Mouse (Mus musculus) myocyte (in vitro differentiated cells): Measurements from ENCODE around the gene Ablim2. TPM values are rescaled to one million over a fixed set of nuclear protein-coding genes. Genes with fewer than 3 reads are reported as not detected.

Experiments used
- H3K27me3 ChIP-seq: one replicate; pipeline ENCODE4 v1.6.1; 2011; ENCODE audit not compliant: control insufficient read depth, insufficient read depth, insufficient read length
- H3K36me3 ChIP-seq: one replicate; pipeline ENCODE4 v1.6.1; 2011; ENCODE audit not compliant: control insufficient read depth, insufficient read depth
- H3K4me2 ChIP-seq: one replicate; pipeline ENCODE4 v1.6.1; 2011; ENCODE audit warnings: low read depth, control low read depth
- H3K4me3 ChIP-seq: one replicate; pipeline ENCODE4 v1.5.1; 2011; ENCODE audit warnings: mild to moderate bottlenecking, control low read depth, moderate library complexity
- H3K79me2 ChIP-seq: one replicate; pipeline ENCODE4 v1.6.1; 2011; ENCODE audit not compliant: control insufficient read depth, insufficient read depth
- H3ac ChIP-seq: one replicate; pipeline ENCODE4 v1.6.1; 2011; ENCODE audit not compliant: control insufficient read depth, insufficient read length
- CEBPB ChIP-seq: IDR thresholded peaks from 2 replicates; pipeline ENCODE4 v1.6.1; 2011; ENCODE audit warnings: mild to moderate bottlenecking, moderate library complexity; ENCODE audit not compliant: poor library complexity, insufficient read depth, severe bottlenecking
- E2F4 ChIP-seq: IDR thresholded peaks from one replicate; pipeline ENCODE4 v1.6.1; 2011; ENCODE audit warnings: mild to moderate bottlenecking, control low read depth, moderate library complexity; ENCODE audit not compliant: insufficient read depth
- MAX ChIP-seq: IDR thresholded peaks from one replicate; pipeline ENCODE4 v1.6.1; 2011; ENCODE audit warnings: low read depth, mild to moderate bottlenecking, control low read depth
- MYOD1 ChIP-seq, 3 experiments: IDR thresholded peaks; one replicate each; pipeline ENCODE4 v1.6.1; 2011; ENCODE audit warnings: control low read depth in 2 of 3, low read depth in 2 of 3, mild to moderate bottlenecking in 2 of 3, moderate library complexity in 1 of 3; ENCODE audit not compliant: insufficient read length in 2 of 3, control insufficient read depth in 1 of 3
- MYOG ChIP-seq, 3 experiments: IDR thresholded peaks; one replicate each; pipeline ENCODE4 v1.6.1; 2011; ENCODE audit warnings: control low read depth in 2 of 3, low read depth in 2 of 3, mild to moderate bottlenecking in 2 of 3; ENCODE audit not compliant: insufficient read length in 2 of 3, control insufficient read depth in 1 of 3, insufficient read depth in 1 of 3
- POLR2A ChIP-seq: IDR thresholded peaks from one replicate; pipeline ENCODE4 v1.6.1; 2011; ENCODE audit warnings: low read depth, mild to moderate bottlenecking, control low read depth, moderate library complexity; ENCODE audit not compliant: insufficient read length
- POLR2AphosphoS2 ChIP-seq: IDR thresholded peaks from one replicate; pipeline ENCODE4 v1.6.1; 2011; ENCODE audit warnings: low read depth, control low read depth; ENCODE audit not compliant: insufficient read length
- REST ChIP-seq: IDR thresholded peaks from one replicate; pipeline ENCODE4 v1.6.1; 2011; ENCODE audit warnings: mild to moderate bottlenecking, control low read depth, moderate library complexity; ENCODE audit not compliant: insufficient read depth, insufficient read length
- SRF ChIP-seq: IDR thresholded peaks from one replicate; pipeline ENCODE4 v1.6.1; 2011; ENCODE audit warnings: low read depth; ENCODE audit not compliant: control insufficient read depth, insufficient read length
- TCF12 ChIP-seq: IDR thresholded peaks from one replicate; pipeline ENCODE4 v1.6.1; 2011; ENCODE audit warnings: mild to moderate bottlenecking, control low read depth; ENCODE audit not compliant: poor library complexity, insufficient read depth, severe bottlenecking
- TCF3 ChIP-seq: IDR thresholded peaks from one replicate; pipeline ENCODE4 v1.6.1; 2011; ENCODE audit warnings: low read depth, control low read depth; ENCODE audit not compliant: insufficient read length
- USF1 ChIP-seq: IDR thresholded peaks from one replicate; pipeline ENCODE4 v1.6.1; 2011; ENCODE audit warnings: low read depth, mild to moderate bottlenecking, control low read depth, moderate library complexity
- polyA plus RNA-seq: library from polyadenylated mRNA; unstranded; fragments of >200 nt; fragmentation: generic; extraction: Trizol; gene quantifications from one replicate; pipeline ENCODE4 v1.2.1, GENCODE M21; 2012; ENCODE audit warnings: missing spikeins

Ablim2 gene
- polyA plus RNA-seq, 1 experiment: 11.9 TPM

DNA sequence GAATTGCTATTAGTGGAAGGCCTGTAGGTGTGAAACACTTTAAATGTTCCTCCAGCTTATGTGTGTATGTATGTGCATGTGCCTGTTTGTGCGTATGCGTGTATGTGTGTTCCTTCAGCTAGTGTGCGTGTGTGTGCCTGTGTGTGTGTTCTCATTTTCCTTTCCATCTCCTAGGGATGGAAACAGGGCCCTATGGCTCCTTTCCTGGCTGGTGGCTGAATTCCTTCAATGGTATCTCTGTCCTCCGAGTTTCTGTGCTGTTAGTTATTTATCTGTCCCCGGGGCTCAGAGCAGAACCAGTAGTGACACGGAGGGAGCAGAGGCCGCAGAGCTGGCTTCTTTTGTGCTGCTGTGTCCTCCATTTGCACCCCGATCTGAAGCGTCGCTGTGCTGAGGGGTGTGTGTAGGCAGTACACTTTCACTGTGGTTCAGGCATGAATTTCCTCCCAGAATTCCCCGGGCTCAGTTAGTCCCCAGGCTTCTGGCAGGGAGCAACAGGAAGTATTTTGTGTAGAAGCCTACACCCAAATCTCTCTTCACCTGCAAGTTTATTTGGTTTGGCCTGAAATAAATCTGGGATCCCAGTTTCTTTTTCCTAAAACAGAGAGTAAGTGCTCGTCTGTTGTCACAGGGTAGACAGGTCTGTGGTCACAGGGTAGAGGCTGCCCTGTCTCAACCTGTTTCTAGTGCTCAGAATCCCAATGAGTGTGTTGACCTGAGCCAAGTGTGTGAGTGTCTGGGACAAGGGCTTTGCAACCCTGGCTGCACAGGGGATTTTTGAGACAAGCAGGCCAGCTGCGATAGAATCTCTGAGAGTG is 151.2 kb downstream of the Ablim2 start:
- no peak for TF ChIP-seq E2F4
- TF ChIP-seq TCF3: no peak
- no peak for TF ChIP-seq REST
- TF ChIP-seq SRF: no peak
- TF ChIP-seq TCF12: no peak
- no peak for TF ChIP-seq MAX
- no peak for TF ChIP-seq USF1
- TF ChIP-seq MYOG (IDR thresholded peaks at IDR 0.05; ENCODE audit: control insufficient read depth in 1 of 3, insufficient read depth in 1 of 3, insufficient read length in 2 of 3, low read depth in 2 of 3): no peak
- Histone ChIP-seq H3ac (no peak overlapping the region), H3K27me3 (no peaks in the 10 kb centered on the region), H3K36me3 (no peaks in the 10 kb centered on the region), H3K4me2 (peak overlapping the region; percentile 83), H3K79me2 (peaks cover 91% of the 10 kb centered on the region), H3K4me3 (no peak overlapping the region)

DNA sequence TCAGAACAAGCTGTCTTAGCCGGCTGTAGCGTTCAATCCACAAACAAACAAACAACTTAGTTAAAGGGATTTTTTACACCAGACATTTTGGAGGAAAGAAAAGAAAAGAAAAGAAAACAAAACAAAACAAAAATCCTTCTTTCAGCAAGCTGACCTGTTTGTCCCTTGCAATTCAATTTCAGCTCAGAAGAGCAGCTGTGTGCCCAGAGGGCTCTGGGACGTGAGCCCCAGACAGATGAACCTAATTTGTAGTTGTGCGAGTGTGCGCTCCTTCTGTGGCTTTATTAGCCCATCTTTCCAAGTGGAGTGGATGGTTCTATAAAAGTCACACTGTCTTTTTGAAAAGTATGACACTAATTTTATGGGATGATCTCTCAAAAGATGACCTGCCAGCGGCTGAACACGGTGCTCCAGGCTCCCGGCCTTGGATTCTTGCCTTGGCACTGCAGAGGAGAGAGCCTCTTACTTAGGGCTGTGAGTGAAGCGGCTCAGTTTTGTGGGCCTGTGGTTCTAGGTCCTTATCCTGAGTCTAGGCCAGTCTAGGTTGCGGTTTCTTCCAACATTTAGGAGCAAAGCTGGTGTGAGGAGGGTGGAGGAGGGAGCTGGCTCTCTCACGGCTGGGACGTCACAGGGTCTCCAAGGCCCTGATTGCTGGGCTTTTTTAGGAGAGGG is 158.1 kb downstream of the Ablim2 start:
- Histone ChIP-seq H3K4me3 (no peak overlapping the region), H3K27me3 (no peaks in the 10 kb centered on the region), H3ac (no peak overlapping the region), H3K4me2 (no peak overlapping the region), H3K79me2 (peaks cover 97% of the 10 kb centered on the region), H3K36me3 (no peaks in the 10 kb centered on the region)
- TF ChIP-seq REST (no peak), TCF12 (no peak), MAX (no peak), USF1 (no peak), E2F4 (no peak), MYOG (IDR thresholded peaks at IDR 0.05; ENCODE audit: control insufficient read depth in 1 of 3, insufficient read depth in 1 of 3, insufficient read length in 2 of 3, low read depth in 2 of 3) (no peak), CEBPB (no peak), POLR2A (no peak), TCF3 (no peak), SRF (no peak), POLR2AphosphoS2 (no peak)

DNA sequence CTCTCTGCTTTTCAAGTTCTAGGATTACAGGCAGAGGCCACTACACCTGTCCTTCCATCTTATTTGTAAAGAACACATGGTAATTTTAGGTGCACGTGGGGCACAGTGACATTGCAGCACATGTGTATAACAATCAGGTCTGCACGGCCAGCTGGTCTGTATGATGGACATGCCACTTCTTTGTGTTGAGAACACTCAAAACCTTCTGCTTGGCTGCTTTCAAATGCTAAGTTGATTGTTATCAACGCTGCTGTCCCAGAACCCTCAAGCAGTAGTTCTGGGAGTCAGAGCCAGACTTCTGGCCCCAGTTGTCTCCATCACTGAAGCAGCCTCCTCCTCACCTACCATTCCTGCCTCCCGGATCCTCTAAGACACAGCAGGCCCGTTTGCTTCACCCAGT is 159.0 kb downstream of the Ablim2 start:
- Histone ChIP-seq H3K36me3 (no peaks in the 10 kb centered on the region), H3K27me3 (no peaks in the 10 kb centered on the region), H3ac (no peak overlapping the region), H3K4me3 (no peak overlapping the region), H3K4me2 (no peak overlapping the region), H3K79me2 (peaks cover 96% of the 10 kb centered on the region)
- TF ChIP-seq USF1 (no peak), MYOD1 (IDR thresholded peaks at IDR 0.05; ENCODE audit: control insufficient read depth in 1 of 3, insufficient read length in 2 of 3, low read depth in 2 of 3) (no peak)

DNA sequence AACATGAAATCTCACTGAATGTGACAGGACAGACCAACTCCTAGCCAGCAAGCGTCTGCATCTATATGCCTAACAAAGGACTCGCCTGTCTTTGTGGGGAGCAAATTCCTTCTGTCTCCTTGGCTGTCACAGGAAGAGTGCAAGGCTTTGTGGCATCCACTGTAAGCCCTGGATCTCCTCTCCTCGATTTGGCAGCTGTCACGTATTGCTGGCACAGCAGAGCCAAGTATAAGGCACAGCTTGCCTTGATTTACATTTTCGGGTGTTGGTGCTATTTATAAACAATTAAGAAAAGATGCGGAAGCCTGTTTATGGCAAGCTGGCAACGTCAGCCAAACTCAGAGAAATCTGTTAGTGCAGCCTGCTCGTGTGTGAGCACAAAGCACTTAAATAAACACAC is 160.7 kb downstream of the Ablim2 start:
- Histone ChIP-seq H3ac (no peak overlapping the region), H3K79me2 (peaks cover 96% of the 10 kb centered on the region), H3K4me3 (no peak overlapping the region), H3K27me3 (no peaks in the 10 kb centered on the region), H3K36me3 (no peaks in the 10 kb centered on the region), H3K4me2 (no peak overlapping the region)
- TF ChIP-seq USF1: no peak
- no peak for TF ChIP-seq CEBPB
- TF ChIP-seq SRF: no peak
- TF ChIP-seq TCF3: no peak
- no peak for TF ChIP-seq POLR2A
- no peak for TF ChIP-seq REST
- TF ChIP-seq MYOG (IDR thresholded peaks at IDR 0.05; ENCODE audit: control insufficient read depth in 1 of 3, insufficient read depth in 1 of 3, insufficient read length in 2 of 3, low read depth in 2 of 3): no peak
- no peak for TF ChIP-seq TCF12
- TF ChIP-seq POLR2AphosphoS2: no peak
- TF ChIP-seq MAX: no peak
- TF ChIP-seq E2F4: no peak
- no peak for TF ChIP-seq MYOD1 (IDR thresholded peaks at IDR 0.05; ENCODE audit: control insufficient read depth in 1 of 3, insufficient read length in 2 of 3, low read depth in 2 of 3)

DNA sequence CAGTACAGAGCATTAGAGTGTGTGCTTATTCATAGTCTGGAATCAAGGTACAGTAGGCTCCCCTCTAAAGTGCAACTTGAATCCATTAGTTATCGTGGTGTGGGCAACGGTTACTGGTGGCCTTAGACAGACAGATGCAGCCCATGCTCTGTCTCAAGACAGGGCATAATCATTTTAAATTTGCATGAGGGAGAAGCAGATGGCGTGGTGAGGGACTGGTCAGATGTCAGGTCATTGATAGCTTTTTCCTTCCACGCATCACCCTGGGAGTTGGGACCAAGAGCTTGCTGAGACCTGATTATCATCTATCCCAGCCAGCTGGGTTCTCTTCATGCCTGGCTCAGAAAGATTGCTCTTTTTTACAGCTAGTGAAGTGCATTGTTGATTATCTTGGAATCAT is 162.4 kb downstream of the Ablim2 start:
- no peak overlapping the region for H3ac ChIP-seq

More for the DNA sequence above, 162.4 kb downstream of the Ablim2 start:
- no peaks in the 10 kb centered on the region for H3K36me3 ChIP-seq
- TF ChIP-seq MYOD1 (IDR thresholded peaks at IDR 0.05; ENCODE audit: control insufficient read depth in 1 of 3, insufficient read length in 2 of 3, low read depth in 2 of 3) (peak in 2 of 3 experiments; percentile 38 to 40), MYOG (IDR thresholded peaks at IDR 0.05; ENCODE audit: control insufficient read depth in 1 of 3, insufficient read depth in 1 of 3, insufficient read length in 2 of 3, low read depth in 2 of 3) (peak in 1 of 3 experiments; percentile 44), POLR2A (no peak)
- H3K79me2 ChIP-seq: peaks cover 98% of the 10 kb centered on the region
- H3K27me3 ChIP-seq: no peaks in the 10 kb centered on the region
- H3K4me2 ChIP-seq: no peak overlapping the region
- no peak overlapping the region for H3K4me3 ChIP-seq
